Mouse (Mus musculus) hindbrain, embryonic 15.5 days (tissue): Measurements from ENCODE around the gene Myef2. TPM values are rescaled to one million over a fixed set of nuclear protein-coding genes. Genes with fewer than 3 reads are reported as not detected.
"Not testable (repeated sequence)": the region's sequence is repeated elsewhere in the genome, so short reads cannot be mapped to it uniquely, and the experiment has no call there.

Source experiments
- ATAC-seq: fragments of 200-750 bp; cut with Nextera tagmentation; 2 replicates; pipeline ENCODE4 v1.8.0; 2017; ENCODE audit warnings: low read depth, moderate number of reproducible peaks, moderate TSS enrichment; ENCODE audit not compliant: low FRiP score
- H3K27ac ChIP-seq: fragments of 300-500 bp; sonication (generic); replicated peaks from 2 replicates; pipeline ENCODE4 v1.5.1; 2015; ENCODE audit warnings: mild to moderate bottlenecking, inconsistent platforms
- H3K27me3 ChIP-seq: fragments of 300-500 bp; sonication (generic); 2 replicates; pipeline ENCODE4 v1.6.1; 2015; ENCODE audit warnings: control low read depth, inconsistent platforms
- H3K36me3 ChIP-seq: fragments of 300-500 bp; sonication (generic); 2 replicates; pipeline ENCODE4 v1.6.1; 2015; ENCODE audit warnings: control low read depth, inconsistent platforms
- H3K4me1 ChIP-seq: fragments of 300-500 bp; sonication (generic); replicated peaks from 2 replicates; pipeline ENCODE4 v1.6.1; 2015; ENCODE audit warnings: control low read depth, inconsistent platforms
- H3K4me2 ChIP-seq: fragments of 300-500 bp; sonication (generic); 2 replicates; pipeline ENCODE4 v1.6.1; 2015; ENCODE audit warnings: moderate library complexity, mild to moderate bottlenecking, inconsistent platforms
- H3K4me3 ChIP-seq: fragments of 300-500 bp; sonication (generic); 2 replicates; pipeline ENCODE4 v1.5.1; 2015; ENCODE audit warnings: mild to moderate bottlenecking, inconsistent platforms
- H3K9ac ChIP-seq: fragments of 300-500 bp; sonication (generic); 2 replicates; pipeline ENCODE4 v1.6.1; 2015; ENCODE audit warnings: inconsistent platforms
- H3K9me3 ChIP-seq: fragments of 300-500 bp; sonication (generic); 2 replicates; pipeline ENCODE4 v1.6.1; 2016; ENCODE audit warnings: control low read depth, inconsistent platforms
- WGBS: fragments of 180-500 bp; shearing (Covaris S2); methylation state at CpG from one replicate; pipeline ENCODE4 v1.1.7; 2015; 5-methylcytosine and 5-hydroxymethylcytosine counted together
- polyA plus RNA-seq: library from polyadenylated mRNA; unstranded; fragments of >200 nt; fragmentation: Nextera tagmentation; extraction: Ambion mirVana; gene quantifications from 2 replicates; pipeline ENCODE4 v1.2.1, GENCODE M21; 2015

The Myef2 gene
- polyA plus RNA-seq, 1 experiment from 2014 or later = 187 TPM

GRCm38 (mm10) chr2:125122624-125123476, 611 bp downstream of the Myef2 start:
- Histone ChIP-seq H3K4me3 (peak overlapping the region; percentile 84), H3K9ac (peak overlapping the region; percentile 97), H3K36me3 (no peaks in the 10 kb centered on the region), H3K4me2 (peak overlapping the region; percentile 74), H3K27ac (peak overlapping the region; percentile 96), H3K4me1 (peaks cover 27% of the 10 kb centered on the region), H3K9me3 (no peaks in the 10 kb centered on the region), H3K27me3 (no peaks in the 10 kb centered on the region)
- WGBS = under 1% methylated on average over 51 of the region's 59 CpGs
- peak; percentile 79 for ATAC-seq

- 2% methylated on average over 4 of the region's 4 CpGs for WGBS
- Histone ChIP-seq H3K27ac (peak overlapping the region; percentile 96), H3K4me3 (peak overlapping the region; percentile 84), H3K27me3 (no peaks in the 10 kb centered on the region), H3K9me3 (no peaks in the 10 kb centered on the region), H3K4me2 (peak overlapping the region; percentile 74), H3K36me3 (no peaks in the 10 kb centered on the region), H3K9ac (peak overlapping the region; percentile 97), H3K4me1 (peaks cover 27% of the 10 kb centered on the region)
- 0 out of 2 replicates have a peak, but pooled peaks have one; percentile 6 for ATAC-seq
These were observed 1.2 kb downstream of the Myef2 start for GRCm38 (mm10) chr2:125122288-125122623.

GRCm38 (mm10) chr2:125119381-125120110, 3.9 kb downstream of the Myef2 start:
- no peak for ATAC-seq
- H3K27ac ChIP-seq = no peak overlapping the region
- no peaks in the 10 kb centered on the region for H3K9me3 ChIP-seq
- 0 out of 2 replicates have a peak, but pooled peaks cover 4% of the 10 kb centered on the region for H3K36me3 ChIP-seq
- H3K4me2 ChIP-seq = peak overlapping the region; percentile 15; the same call in 1 of the 2 replicates
- no peak overlapping the region for H3K9ac ChIP-seq
- no peak overlapping the region for H3K4me3 ChIP-seq
- H3K4me1 ChIP-seq = peaks cover 27% of the 10 kb centered on the region
- 63% methylated on average over 6 of the region's 6 CpGs for WGBS
- H3K27me3 ChIP-seq = no peaks in the 10 kb centered on the region

- H3K27me3 ChIP-seq, H3K4me3 ChIP-seq, H3K9me3 ChIP-seq, H3K4me2 ChIP-seq, H3K27ac ChIP-seq, H3K9ac ChIP-seq, H3K4me1 ChIP-seq, ATAC-seq: not testable (repeated sequence)
- WGBS = 87% methylated on average over 4 of the region's 4 CpGs
- H3K36me3 ChIP-seq = peaks cover 30% of the 10 kb centered on the region
These were observed 16.9 kb downstream of the Myef2 start for GRCm38 (mm10) chr2:125106536-125106935.

- not testable (repeated sequence) for H3K4me2 ChIP-seq, H3K4me1 ChIP-seq, H3K27me3 ChIP-seq, H3K27ac ChIP-seq, H3K4me3 ChIP-seq, ATAC-seq, H3K9me3 ChIP-seq, H3K9ac ChIP-seq
- H3K36me3 ChIP-seq = peaks cover 23% of the 10 kb centered on the region
- WGBS = 97% methylated on average over 13 of the region's 13 CpGs
These were observed 19.0 kb downstream of the Myef2 start for GRCm38 (mm10) chr2:125104491-125104890.

GRCm38 (mm10) chr2:125092123-125092522, 31.3 kb downstream of the Myef2 start:
- not testable (repeated sequence) for H3K9me3 ChIP-seq, H3K4me3 ChIP-seq, ATAC-seq, H3K27ac ChIP-seq, H3K27me3 ChIP-seq, H3K9ac ChIP-seq, H3K4me1 ChIP-seq, H3K4me2 ChIP-seq
- H3K36me3 ChIP-seq = peaks cover 46% of the 10 kb centered on the region
- 81% methylated on average over 3 of the region's 3 CpGs for WGBS

- Histone ChIP-seq H3K9me3 (no peaks in the 10 kb centered on the region), H3K27me3 (no peaks in the 10 kb centered on the region), H3K4me1 (no peaks in the 10 kb centered on the region), H3K4me3 (no peak overlapping the region), H3K9ac (no peak overlapping the region), H3K27ac (no peak overlapping the region), H3K4me2 (no peak overlapping the region), H3K36me3 (peaks cover 37% of the 10 kb centered on the region)
- no peak for ATAC-seq
- WGBS = 92% methylated on average over 7 of the region's 7 CpGs
These were observed 34.7 kb downstream of the Myef2 start for GRCm38 (mm10) chr2:125088757-125089156.

- H3K27ac ChIP-seq = no peak overlapping the region
- no peak overlapping the region for H3K4me3 ChIP-seq
- H3K9me3 ChIP-seq = no peaks in the 10 kb centered on the region
- WGBS = 17% methylated on average over 1 of the region's 1 CpGs
- no peak overlapping the region for H3K9ac ChIP-seq
- no peak overlapping the region for H3K4me2 ChIP-seq
- H3K4me1 ChIP-seq = no peaks in the 10 kb centered on the region
- ATAC-seq = no peak
- peaks cover 26% of the 10 kb centered on the region for H3K36me3 ChIP-seq
- no peaks in the 10 kb centered on the region for H3K27me3 ChIP-seq
These were observed 39.6 kb downstream of the Myef2 start for GRCm38 (mm10) chr2:125083879-125084278.

GRCm38 (mm10) chr2:125073056-125073780, 50.2 kb downstream of the Myef2 start:
- H3K4me1 ChIP-seq = no peaks in the 10 kb centered on the region
- no peak overlapping the region for H3K4me3 ChIP-seq
- no peaks in the 10 kb centered on the region for H3K9me3 ChIP-seq
- no peak overlapping the region for H3K4me2 ChIP-seq
- no peak overlapping the region for H3K27ac ChIP-seq
- H3K36me3 ChIP-seq = no peaks in the 10 kb centered on the region
- no peak for ATAC-seq
- no peaks in the 10 kb centered on the region for H3K27me3 ChIP-seq
- H3K9ac ChIP-seq = no peak overlapping the region
- 86% methylated on average over 3 of the region's 3 CpGs for WGBS

- Histone ChIP-seq H3K4me3 (no peak overlapping the region), H3K27ac (no peak overlapping the region), H3K9me3 (no peaks in the 10 kb centered on the region), H3K4me2 (no peak overlapping the region), H3K27me3 (no peaks in the 10 kb centered on the region), H3K9ac (no peak overlapping the region), H3K36me3 (no peaks in the 10 kb centered on the region), H3K4me1 (no peaks in the 10 kb centered on the region)
- WGBS = 92% methylated on average over 12 of the region's 12 CpGs
- no peak for ATAC-seq
These were observed 54.8 kb downstream of the Myef2 start for GRCm38 (mm10) chr2:125068696-125069095.

GRCm38 (mm10) chr2:125067894-125068293, 55.6 kb downstream of the Myef2 start, which contains the start of gene Slc24a5:
Gene Slc24a5 (plus strand): TSS chr2:125068124.
- Histone ChIP-seq H3K36me3 (no peaks in the 10 kb centered on the region), H3K9me3 (no peaks in the 10 kb centered on the region), H3K9ac (no peak within 1 kb of the TSS), H3K4me3 (no peak within 1 kb of the TSS), H3K27ac (no peak within 1 kb of the TSS), H3K27me3 (no peaks in the 10 kb centered on the region), H3K4me1 (no peaks in the 10 kb centered on the region), H3K4me2 (no peak within 1 kb of the TSS)
- peak; percentile 52; the same call in 1 of the 2 replicates for ATAC-seq
- WGBS = 72% methylated on average over 10 of the region's 10 CpGs

- no peaks in the 10 kb centered on the region for H3K4me1 ChIP-seq
- 80% methylated on average over 7 of the region's 7 CpGs for WGBS
- H3K9ac ChIP-seq = no peak overlapping the region
- H3K36me3 ChIP-seq = no peaks in the 10 kb centered on the region
- no peak for ATAC-seq
- H3K27me3 ChIP-seq = no peaks in the 10 kb centered on the region
- H3K27ac ChIP-seq = no peak overlapping the region
- no peak overlapping the region for H3K4me3 ChIP-seq
- no peaks in the 10 kb centered on the region for H3K9me3 ChIP-seq
- no peak overlapping the region for H3K4me2 ChIP-seq
These were observed 56.1 kb downstream of the Myef2 start for GRCm38 (mm10) chr2:125067373-125067772.
